Mouse (Mus musculus): ENCODE measurements around the gene Grm6.

GRCm38 (mm10) chr11:50878641-50879040 is 28.2 kb downstream of the Grm6 start:
- TF ChIP-seq CTCF (IDR thresholded peaks at IDR 0.05) (no peak), EP300 (IDR thresholded peaks at IDR 0.05) (no peak)
